Mouse (Mus musculus) right cerebral cortex, postnatal 10 days (tissue): ENCODE measurements around the gene Clmn.

ENCODE experiments used
- DNase-seq, 2 experiments: peaks; one replicate each; pipeline ENCODE4 v3.0.0; 2021; ENCODE audit warnings: low spot score in 2 of 2

Clmn gene

DNA sequence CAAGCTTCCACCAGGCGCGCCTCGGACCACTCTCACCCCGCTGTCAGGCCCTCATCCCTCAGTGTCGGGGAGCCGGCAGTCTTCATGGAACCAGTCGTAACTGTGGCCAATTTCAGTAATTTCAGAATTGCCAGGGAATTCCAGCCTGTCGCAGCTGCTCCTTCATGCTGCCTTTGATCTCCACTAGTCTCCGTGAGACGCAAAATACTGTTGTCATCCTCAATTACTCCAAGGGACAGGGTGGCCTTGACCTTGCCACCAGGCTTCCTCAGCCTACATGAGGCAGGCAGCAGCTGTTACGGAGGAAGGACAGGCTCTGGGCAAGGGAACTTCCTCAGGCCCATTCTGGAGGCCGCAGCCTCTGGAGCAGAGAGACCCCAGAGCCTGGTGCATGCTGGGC, 15.5 kb upstream of the Clmn start:
- no peak for DNase-seq

GRCm38 (mm10) chr12:104879577-104879989, 14.7 kb upstream of the Clmn start:
- no peak for DNase-seq

DNA sequence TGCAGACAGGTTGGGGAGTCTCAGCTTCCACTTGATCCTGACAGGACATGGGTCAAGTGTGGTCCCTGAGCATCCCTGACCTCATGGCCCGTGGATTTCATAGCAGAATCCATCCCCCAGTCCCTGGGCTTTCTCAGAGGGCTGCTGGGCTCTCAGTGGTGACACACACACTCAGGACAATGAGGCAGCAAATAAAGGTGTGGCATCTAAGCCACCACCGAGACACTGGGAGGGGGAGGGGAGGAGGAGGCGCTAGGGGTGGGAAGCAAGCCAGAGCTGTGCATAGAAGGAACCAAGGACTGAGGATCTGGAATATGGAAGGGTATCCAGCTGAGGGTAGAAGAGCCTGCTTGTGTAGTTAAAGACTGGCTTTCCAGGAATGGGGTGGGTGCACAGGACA, 11.2 kb upstream of the Clmn start:
- no peak for DNase-seq

DNA sequence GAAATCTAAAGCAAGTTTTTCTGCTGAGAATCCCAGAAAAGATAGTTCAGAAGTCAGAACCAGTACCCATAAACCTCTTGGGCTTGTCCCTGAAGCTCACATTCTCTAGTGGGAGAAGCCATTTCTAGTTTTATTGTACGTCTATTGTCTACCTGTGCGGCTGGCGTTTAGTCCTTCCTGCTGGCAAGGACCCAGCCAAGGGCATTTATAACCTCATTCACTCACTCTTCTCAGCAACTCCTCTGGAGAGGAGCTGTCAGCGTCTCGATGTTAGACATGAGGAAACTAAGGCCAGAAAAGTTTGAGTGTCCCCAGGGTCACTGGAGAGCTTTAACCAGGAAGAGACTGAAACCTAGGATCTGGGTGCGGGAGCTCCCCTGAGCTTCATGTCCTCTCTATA, 7.1 kb upstream of the Clmn start:
- DNase-seq = no peak

GRCm38 (mm10) chr12:104869737-104870136, 4.9 kb upstream of the Clmn start:
- DNase-seq = no peak

DNA sequence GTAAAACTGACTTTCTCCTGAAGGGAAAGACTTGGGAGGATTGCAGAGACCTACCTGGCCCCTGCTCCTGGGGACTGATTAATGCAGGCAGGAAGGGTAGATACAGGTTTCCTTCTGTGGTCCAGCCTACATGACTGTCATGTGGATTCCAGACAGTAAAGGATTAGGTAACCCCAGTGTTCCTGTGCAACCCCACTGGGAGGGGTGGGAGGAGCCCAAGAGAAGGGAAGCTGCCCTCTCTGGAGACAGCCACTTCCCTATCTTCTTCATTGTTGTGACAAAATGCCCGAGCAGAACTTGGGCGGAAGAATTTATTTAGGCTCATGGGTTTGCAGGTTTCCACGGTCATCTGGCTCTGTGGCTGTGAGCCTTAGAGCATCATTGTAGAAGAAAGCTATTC, 3.6 kb upstream of the Clmn start:
- no peak for DNase-seq

DNA sequence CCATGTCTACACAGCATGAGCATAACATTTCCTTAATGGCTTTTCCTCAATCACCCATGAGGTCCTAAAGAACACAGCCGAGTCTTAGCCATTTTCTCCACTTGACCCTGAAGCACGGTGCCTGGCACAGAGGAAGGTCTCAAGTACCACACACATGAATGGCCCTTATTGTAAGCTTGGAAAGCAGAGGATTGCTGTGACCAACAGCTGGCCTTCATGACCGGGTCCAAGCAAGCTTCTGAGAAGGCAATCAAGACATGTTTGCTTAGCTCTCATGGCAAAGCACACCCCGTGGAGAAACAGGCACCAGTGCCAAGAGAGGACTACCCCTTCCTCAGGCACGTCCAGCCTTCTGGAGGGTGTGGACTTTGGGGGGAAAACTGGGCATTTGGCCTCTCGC, 3.0 kb upstream of the Clmn start:
- DNase-seq = no peak

DNA sequence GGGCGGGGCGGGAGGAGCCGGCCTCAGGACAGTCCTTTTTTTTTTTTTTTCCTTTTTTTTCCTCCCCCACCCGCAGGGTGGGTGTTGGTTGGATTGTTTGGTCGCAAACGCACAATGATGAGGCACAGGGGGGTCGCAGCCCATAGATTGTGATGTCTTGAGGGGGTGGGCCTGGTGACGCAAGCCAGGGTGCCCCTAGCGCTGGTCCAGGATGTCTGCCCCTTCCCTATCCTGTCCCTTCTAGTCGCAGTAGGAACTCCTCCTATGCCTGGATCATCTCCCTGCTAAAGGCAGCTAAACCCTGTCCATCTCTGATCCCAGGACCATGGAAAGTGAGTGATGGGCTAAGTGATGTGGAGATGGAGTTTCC, 275 bp upstream of the Clmn start:
- DNase-seq = no peak

GRCm38 (mm10) chr12:104863653-104864052, 1.2 kb downstream of the Clmn start:
- no peak for DNase-seq

GRCm38 (mm10) chr12:104859140-104859539, 5.7 kb downstream of the Clmn start:
- peak; percentile 64 to 72 for DNase-seq

GRCm38 (mm10) chr12:104858732-104859131, 6.1 kb downstream of the Clmn start:
- no peak for DNase-seq

GRCm38 (mm10) chr12:104857614-104858013, 7.3 kb downstream of the Clmn start:
- DNase-seq = no peak

GRCm38 (mm10) chr12:104856540-104856939, 8.3 kb downstream of the Clmn start:
- no peak for DNase-seq

- DNase-seq = no peak
These were observed 9.3 kb downstream of the Clmn start for GRCm38 (mm10) chr12:104855548-104855947.

DNA sequence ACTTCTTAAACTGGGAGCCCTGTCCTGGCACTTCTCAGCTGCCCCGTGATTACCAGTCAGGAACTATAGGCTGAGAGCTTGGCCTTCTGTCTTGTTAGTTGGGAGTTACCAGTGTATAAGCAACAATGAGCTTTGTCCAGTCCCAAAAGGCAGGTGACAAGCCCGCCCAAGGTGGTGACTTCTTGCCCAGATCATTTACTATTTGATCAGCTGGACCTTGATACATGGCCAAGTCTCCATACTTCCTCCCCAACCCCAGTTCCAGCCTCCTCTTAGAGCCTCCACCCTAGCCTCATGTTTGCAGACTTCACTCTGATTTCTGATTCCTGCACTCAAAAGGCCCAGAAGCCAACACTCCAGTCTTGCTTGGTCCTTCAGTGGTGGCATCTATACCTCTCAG, 10.1 kb downstream of the Clmn start:
- DNase-seq = no peak

DNA sequence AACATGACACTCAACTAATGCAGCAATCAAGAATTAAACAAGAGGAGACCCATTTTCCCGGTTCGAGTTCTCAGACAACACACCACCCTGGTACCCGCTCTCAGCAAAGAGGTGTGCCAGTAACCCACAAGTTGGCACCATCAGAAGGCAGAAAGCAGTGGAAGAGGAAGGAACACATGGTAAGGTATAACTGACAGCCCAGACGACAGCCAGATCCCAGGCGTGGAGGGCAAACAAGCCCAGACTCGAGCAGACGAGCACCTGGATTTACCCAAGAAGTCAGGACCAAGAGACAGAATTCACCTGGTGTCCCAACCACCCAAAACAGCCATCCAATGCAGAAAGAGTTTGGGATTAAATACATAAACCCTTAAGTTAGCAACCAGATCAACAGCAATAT, 11.5 kb downstream of the Clmn start:
- no peak for DNase-seq

DNA sequence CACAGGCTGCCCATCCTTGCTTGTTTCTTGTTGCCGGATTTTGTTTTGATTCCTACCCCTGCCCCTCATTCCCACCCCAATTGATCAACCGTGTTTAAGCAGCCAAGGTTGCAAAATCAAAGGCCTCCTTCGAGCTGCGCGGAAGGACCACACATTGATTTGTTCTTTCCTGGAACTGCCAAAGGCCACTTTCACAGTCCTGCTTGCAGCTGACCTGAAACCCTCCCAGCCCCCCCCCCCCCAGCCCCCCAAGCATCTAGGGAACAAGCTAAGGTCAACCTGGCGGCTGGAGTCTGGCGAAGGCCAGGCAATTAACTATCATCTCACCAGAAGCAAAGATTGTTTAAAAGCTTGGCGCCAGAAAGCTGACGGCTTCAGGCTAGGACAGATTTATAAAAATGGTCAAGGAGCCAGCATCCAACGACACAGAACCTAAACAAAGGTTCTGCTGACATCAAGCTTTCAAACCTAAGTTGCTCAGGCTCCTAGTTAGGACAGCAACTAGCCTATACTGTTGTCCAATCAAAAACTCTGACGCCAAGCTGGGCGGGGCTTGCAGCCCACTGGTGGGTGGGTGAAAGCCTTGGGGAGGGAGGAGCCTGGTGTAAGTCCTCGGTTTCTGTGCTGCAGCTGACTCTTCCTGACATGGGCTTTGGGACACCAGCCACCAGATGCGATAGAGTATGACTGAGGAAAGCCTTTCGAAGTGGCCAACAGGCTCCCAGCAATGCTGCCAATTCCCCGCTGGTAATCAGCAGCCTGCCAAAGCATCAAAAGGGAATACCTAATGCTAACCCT, 13.0 kb downstream of the Clmn start:
- no peak for DNase-seq

DNA sequence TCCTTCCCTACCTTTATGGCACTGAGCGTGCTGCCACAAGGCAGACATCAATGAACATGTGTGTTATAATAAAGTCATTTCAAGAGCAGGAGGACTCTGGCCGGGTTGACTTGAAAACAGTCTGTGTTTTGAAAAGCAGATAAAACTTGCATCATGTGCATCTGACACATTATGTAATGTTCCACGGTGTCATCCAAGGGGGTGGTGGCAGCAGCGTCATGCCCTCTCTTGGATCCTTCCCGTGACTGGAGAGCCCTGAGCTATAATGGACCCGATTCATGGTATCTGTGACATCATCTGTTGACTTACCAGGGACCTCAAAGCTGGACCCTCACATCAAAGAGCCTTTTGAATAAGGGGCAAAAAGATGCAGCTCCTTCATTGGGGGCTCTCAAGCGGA, 14.8 kb downstream of the Clmn start:
- DNase-seq = no peak

DNA sequence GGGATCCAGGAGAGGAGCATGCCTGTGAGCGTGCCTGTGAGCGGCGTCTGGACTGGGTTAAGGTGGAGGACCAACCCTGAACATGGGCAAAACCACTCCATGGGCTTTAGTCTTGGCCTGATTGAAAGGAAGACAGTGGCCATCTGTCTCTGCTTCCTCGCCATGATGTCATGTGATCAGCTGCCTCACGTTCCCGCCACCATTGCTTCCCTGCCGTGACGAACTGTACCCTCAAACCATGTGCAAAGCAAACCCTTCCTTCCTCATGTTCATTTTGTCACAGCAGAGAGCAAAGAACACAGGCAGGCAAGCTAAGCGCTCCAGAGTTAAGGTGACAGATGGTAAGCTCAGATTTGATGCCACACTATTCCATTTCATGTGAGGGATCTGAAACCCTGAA, 16.2 kb downstream of the Clmn start:
- DNase-seq = no peak

- DNase-seq = no peak
These were observed 17.6 kb downstream of the Clmn start for GRCm38 (mm10) chr12:104847227-104847626.

GRCm38 (mm10) chr12:104845707-104846106, 19.2 kb downstream of the Clmn start:
- no peak for DNase-seq

- no peak for DNase-seq
These were observed 19.9 kb downstream of the Clmn start for GRCm38 (mm10) chr12:104844989-104845388.

DNA sequence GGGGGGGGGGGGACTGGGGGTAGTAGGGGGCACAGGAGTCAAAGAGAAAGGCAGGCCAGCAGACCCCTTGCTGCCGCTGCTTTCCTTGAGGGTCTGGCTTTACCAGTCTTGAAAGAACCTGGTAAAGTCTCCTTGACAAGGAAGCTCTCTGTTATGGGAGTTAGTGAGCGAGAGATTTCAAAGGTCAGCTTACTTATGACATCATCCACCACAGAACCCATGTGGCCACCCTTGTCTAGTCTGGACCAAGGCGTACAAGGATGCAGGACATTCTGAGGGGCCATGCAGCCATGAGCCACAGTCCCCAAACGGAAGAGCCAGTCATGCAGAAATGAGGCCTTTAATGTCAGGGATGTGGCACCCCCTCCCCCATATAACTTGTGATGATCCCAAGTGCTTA, 20.6 kb downstream of the Clmn start:
- no peak for DNase-seq

DNA sequence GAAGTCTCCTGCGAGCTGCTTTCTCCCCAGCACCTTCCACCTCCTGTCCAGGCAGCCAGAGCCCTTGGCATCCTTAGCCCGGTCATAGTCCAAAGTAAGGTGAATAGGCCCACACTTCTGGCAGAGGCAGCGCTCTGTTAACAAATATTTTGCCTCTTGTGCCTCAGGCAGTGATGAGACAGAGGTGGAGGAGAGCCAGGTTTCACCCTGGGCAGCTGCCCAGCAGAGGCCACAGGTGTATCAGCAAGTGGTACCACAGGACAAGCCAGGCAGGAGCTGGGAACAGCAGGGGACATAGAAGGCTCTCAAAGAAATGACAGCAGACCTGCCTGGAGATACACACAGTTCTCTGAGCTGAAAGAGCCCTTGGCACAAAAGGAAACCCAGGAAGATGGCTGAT, 23.6 kb downstream of the Clmn start:
- no peak for DNase-seq
